Mouse (Mus musculus) layer of hippocampus, adult 18-20 months (tissue): ENCODE results near the gene Fam151b. TPM values are rescaled to one million over a fixed set of nuclear protein-coding genes. Genes with fewer than 3 reads are reported as not detected.

ENCODE experiments used
- DNase-seq, 2 experiments: peaks; one replicate each; pipeline ENCODE4 v3.0.0; 2022; ENCODE audit warnings: low spot score in 2 of 2
- total RNA-seq, 2 experiments: library from RNA; stranded (reverse); gene quantifications; 2 replicates each; pipeline ENCODE4 v1.2.3; 2021

The Fam151b gene
- total RNA-seq, 2 experiments from 2014 or later = 8.2 to 11.1 TPM

DNA sequence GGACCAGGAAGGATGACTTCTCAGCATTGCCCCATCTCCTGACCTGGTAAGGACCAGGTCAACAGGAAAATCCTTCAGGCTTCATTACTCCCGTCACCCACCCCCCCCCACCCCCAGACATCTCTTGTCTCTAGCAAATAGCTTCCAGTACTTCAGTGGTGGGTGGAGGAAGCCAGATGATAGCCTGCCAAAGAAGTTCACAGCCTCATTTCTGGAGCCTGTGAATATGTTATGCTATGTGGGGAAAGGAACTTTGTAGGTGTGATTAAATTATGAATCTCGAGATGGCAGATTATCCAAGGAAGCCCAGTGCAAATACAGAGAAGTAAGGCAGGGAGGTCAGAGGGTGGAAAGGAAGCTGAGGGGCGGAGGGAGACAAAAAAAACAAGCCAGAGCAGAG, 60.1 kb downstream of the Fam151b start:
- DNase-seq = no peak

DNA sequence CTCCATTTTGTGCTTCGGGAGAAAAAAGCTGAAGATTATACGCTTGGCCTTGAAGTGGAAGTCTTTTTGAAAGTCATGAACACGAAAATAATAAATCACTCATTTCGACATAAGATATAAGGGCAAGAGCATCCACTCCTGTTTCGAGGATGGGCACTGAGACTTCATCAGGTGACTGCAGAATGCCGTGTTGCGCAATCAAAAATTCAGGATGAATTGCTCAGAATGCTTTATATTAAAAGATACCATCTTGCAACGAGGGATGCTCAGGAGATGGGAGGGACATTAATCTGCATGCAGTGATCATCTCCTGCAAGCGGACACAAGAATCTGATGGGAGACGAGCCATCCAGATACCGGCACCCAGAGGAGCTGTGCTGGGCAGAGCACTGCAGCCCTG, 64.2 kb downstream of the Fam151b start:
- no peak for DNase-seq

DNA sequence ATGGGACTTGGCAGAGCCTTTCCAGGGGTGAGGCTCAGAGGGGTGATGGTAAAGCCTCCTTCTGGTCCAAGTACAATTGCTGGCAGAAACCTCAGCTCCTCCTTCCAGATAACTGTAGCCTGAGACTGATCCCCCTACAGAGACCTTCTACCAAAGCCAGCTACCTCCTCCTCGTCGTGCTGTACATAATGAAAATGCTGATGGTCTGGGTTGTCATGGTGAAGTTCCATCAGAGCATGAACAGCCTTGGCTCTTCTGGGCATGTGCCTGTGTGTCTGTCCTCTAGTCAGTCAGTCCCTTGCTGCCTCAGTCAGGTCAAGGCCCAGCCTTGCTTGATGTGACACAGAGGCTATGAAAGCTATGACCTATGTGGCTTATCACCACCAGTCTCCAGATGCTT, 73.3 kb downstream of the Fam151b start:
- DNase-seq = no peak

DNA sequence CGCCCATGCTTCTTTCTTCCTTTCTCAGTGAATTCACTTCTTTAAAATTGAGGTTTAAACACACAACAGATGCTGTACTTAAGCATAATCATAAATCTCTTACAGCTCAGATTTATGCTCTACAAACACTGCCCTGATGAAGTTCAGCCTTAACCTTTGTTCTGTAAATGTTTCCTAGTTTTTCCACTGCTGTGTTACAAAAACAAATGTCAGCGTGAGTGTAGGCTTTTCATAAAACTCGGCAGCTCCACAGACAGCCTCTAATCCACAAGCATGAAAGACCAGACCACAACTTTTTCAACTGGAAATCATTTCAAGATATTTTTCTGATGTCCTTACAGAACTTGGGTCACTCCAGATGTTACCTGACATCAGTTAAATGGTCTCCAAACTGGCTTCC, 80.3 kb downstream of the Fam151b start:
- no peak for DNase-seq

DNA sequence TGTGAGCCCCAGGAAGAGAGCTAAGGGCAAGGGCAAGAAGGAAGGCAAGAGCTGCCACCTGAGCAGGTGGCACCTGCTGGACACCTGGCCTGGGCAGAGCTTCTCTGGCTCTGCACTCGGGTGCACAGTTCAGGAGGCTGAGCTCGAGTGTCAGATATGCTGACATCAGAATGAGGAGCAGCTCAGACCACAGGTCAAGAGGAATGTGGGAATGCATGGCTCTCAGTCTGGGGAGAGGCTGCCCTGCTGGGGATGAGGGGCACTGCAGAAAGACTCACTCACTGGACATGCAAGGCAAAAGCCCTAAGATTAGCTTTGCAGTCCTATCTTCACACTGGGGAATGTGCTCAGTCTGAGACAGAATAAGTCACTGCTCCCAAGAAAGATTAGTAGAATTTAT, 81.8 kb downstream of the Fam151b start:
- DNase-seq = no peak

Other genes starting within 250 kb of the Fam151b start
- gene Gm20379, start 178.0 kb downstream of the Fam151b start, total RNA-seq = not detected
- 1 to 10 TPM in 1 of 2 experiments, under 1 TPM in 1; 0.99 to 1.5 TPM for gene Dhfr, start 129.3 kb downstream of the Fam151b start, total RNA-seq
- 10 to 100 TPM; 22.2 to 22.9 TPM for gene Msh3, start 129.0 kb downstream of the Fam151b start, total RNA-seq
- gene Ankrd34b, start 58.1 kb downstream of the Fam151b start, total RNA-seq = 10 to 100 TPM; 15.7 to 16.0 TPM
- 10 to 100 TPM; 15.1 to 15.6 TPM for gene Zfyve16, start 46.9 kb upstream of the Fam151b start, total RNA-seq
- gene Spz1, start 92.2 kb upstream of the Fam151b start, total RNA-seq = not detected
- 10 to 100 TPM; 59.0 to 61.1 TPM for gene Serinc5, start 127.1 kb upstream of the Fam151b start, total RNA-seq